Mouse (Mus musculus) hindlimb bud, embryonic 11.5 days (tissue): ENCODE measurements around the gene Csf1.

Experiments
- DNase-seq: peaks from one replicate; pipeline ENCODE4 v3.0.0-alpha.2; 2012; ENCODE audit warnings: low read depth, low spot score; ENCODE audit errors: extremely low spot score

The Csf1 gene

DNA sequence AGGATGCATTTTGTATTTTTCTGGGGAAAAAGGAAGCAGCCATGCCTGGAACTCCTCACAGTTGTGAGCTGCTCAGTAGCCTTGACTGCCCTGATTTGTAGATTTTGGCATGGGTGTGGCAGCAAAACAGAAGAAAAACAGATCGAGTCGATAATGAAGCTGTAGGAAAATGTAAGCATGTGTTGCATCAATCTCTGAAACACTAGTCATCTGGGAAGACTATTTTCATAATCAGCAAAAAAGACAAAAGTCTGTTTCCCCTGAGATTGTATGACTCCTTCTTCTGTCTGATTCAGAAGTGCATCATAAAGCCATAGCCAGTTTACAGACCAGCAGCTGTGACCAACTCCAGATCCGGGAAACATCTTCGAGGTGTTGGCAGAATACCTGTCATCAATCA, 53.0 kb downstream of the Csf1 start:
- DNase-seq = no peak

DNA sequence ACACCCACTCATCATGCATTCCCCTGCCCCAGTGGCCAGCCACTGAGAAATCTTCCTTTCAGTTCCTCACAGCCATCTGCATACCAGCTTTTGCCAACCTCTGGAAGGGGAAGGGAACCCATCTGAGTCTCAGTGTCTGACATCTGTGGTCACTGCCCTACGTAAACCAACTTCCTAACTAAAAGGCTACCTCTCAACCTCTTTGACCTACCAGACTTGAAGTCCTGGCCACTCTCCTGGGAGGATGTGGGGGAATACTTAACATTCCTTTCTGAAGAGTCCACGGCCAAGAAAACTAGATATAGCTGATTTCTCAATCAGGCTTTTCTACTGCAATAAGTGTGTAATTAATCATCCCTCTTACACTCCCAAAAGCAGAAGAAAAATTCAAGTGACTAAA, 54.1 kb downstream of the Csf1 start:
- DNase-seq = no peak

GRCm38 (mm10) chr3:107704371-107704705, 55.9 kb downstream of the Csf1 start:
- no peak for DNase-seq

- no peak for DNase-seq
These were observed 56.4 kb downstream of the Csf1 start for GRCm38 (mm10) chr3:107703675-107704370.

GRCm38 (mm10) chr3:107701767-107702394, 58.4 kb downstream of the Csf1 start:
- no peak for DNase-seq

DNA sequence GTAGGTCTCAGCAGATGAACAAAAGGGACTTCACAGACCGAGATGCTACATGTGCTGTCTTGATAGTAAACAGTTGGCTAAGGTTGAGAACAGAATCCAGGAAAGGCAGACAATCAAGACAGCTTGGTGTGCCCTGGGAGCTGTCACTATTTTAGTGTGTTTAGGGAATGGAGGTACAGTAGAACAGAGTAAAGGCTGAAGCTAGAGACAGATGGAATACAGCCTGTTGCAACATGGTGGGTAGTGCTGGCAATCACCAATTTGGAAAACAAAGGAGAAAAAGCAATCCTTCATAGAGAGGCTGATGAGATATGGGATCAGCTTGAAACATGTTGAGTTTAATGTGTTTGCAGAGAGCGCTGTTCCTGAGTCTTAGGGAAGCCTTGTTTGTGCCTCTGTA, 59.6 kb downstream of the Csf1 start:
- DNase-seq = no peak

GRCm38 (mm10) chr3:107696910-107697309, 63.4 kb downstream of the Csf1 start:
- DNase-seq = no peak

- DNase-seq = peak; percentile 86
These were observed 64.1 kb downstream of the Csf1 start, which contains the start of gene Ahcyl1 for GRCm38 (mm10) chr3:107695948-107696881. TSS of gene Ahcyl1 (minus strand) at chr3:107696560.

DNA sequence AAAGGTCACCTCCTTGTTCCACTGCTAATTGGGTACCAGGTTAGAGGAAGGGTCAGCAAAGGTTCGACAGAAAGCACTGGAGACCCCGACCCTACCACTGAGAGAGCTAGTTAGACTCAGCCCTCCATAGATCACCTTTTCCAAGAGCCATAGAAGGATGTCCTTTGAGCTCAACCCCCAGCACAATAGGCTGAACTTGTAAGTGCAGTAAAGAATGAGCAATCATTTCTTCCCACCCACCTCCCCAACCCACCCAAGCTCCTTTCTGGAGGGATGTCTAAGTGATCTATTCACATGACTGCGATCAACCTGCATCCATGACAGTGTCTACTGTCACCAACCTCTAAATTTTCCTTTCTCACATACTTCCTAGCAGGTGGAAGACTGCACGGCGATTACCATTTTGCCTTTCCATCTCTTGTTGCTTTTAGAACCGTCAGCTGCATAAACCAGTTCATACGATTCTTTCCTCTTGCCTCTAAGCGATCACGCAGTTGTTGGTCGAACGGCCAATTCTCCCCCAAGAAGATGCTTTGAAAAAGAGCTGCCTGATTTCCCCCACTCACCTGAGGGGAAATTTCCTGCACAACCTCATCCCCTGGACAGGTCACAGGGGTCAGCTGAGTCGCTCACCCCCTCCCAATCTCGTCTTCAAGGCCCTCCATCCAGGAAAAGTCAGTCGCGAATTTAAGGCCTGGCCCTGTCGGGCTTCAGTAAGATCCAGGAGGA, 64.9 kb downstream of the Csf1 start:
- no peak for DNase-seq

DNA sequence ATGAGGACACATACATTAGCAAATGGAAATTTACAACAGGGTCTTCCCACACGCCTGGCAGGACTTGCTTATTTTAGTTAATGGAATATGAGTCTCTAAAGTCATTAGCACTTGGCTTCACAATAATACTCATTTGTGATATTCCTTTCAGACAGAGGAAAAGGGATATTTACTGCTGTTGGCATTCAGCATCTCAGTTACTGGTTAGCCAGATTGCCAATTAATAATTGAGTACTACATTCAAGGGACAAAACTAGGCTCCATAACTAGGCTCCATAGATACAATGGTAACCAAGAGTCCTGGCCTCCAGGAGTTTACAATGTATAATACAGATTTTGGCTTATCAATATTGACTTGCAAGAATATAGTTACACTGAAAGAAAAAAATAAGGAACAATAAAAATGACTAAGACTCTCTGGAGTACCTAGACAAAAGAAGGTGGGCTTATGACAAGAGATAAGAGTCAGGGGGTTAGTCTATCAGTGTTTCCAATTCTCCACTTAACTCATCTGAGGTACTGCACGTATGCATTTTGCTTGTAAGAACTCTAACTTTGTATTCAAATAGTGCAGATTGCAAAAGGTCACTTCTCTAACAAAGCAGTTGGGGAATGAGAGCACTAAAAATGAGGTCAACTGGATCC, 65.9 kb downstream of the Csf1 start:
- DNase-seq = no peak
